Mouse (Mus musculus): ENCODE measurements around the gene Pkdrej. TPM values are rescaled to one million over a fixed set of nuclear protein-coding genes. Genes with fewer than 3 reads are reported as not detected.

Pkdrej gene
- polyA plus RNA-seq, 1 experiment, result not detected

DNA sequence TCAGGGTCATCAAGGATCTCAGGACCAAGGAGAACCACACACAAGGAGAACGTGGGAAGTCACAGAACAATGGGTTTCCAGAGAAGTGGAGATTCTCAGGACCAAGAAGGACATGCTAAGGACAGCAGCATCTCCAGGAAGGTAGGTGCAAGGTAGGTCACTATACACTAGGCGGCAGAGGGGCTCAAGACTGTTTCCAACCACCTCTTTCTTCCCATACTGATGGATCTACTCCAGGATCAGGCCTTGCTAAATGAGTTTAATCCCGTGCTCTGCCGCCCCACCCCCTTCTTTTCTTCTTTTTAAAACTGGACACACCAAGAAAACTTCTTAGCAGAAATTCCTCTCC is 451 bp upstream of the Pkdrej start:
- no peak for TF ChIP-seq GATA1 (IDR thresholded peaks at IDR 0.05; ENCODE audit: low read length)

DNA sequence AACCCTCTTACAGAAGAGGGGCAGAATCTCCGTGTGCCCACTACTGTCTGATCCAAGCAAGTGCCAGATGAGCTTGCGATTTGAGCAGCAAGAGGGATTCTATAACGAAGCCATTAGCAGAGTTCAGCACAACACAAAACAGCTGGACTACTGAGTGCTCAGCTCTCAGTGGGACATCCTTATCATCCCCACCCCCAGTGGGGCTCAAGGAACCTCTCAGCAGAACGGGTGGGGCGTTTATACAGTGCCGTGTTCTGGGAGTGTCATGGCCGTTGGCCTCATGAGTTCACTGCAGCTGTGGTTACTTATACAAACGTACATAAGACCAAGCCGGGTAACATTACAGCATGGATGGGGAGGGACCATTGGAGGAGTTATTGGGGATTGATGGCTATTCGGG is 8.1 kb downstream of the Pkdrej start:
- TF ChIP-seq GATA1 (IDR thresholded peaks at IDR 0.05; ENCODE audit: low read length), result no peak

DNA sequence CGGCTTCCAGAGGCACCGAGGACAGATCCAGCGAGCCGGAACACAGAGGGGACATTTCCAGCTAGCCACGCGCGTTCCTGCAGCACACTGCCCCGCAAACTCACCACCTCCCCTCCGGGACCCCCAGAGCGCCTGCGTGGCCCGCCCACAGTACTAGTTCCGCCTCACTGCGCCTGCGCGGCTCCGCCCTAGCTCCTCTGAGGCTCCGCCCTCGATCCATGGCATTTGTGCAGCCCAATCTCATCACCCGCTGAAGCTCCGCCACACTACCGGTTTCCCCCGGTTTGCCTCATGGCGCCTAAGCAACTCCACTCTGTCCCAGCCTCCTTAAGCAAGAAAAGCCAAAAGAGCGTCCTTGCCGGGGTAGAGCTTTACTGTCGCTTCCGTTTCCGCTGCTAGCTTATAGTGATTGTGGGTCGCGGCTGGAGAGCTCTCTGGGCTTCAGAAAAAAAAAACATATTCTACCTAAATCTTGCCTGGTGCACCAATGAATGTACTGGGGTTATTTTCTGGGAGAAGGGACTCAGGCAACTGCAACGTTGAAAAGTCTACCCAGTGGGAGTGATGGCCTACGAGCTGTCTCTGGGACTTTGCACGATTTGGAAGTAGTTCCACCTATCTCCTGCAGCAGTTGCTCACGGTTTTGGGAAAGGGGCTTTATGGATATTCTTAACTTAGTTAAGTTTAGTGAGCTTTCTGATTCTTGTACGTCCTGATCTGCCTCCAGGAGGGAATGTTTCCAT is 9.8 kb downstream of the Pkdrej start, which contains the start of gene Cdpf1:
Cdpf1 (minus strand) TSS at position 163 of the 743 bp plus-strand sequence.
- no peak for TF ChIP-seq GATA1 (IDR thresholded peaks at IDR 0.05; ENCODE audit: low read length)

DNA sequence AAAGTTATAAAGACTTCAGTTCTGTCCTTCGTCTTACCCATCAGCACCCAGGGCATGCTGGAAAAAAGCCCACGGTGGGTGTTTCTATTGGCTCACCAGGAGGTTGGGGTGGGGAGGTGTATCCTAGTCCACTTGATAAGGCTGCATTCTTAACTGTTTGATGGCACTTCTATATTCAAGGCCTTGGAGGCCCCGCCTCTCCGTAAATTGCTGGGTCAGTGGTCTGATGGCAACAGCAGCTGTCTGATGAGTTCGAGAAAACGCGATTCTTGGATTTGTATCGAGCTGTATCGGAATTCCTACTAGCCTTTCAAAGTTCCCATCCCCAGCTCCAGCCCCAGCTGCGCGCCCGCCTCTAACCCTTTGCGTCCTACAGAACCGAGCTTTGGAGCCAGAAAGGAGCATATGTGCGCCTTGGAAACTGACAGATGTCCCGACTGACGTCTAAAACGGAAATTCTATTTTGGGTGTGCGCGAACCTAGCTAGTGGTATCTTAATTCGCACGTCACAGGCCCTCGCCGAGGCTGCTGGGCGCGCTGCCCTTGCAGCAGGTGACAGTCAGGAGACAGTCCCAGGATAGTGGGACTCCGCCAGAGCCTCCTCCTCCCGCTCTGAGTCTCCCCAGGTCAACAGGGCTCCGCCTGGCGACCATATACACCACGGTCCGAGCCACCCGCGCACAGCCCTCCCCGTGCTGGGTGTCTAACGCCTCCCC is 10.6 kb downstream of the Pkdrej start:
- TF ChIP-seq GATA1 (IDR thresholded peaks at IDR 0.05; ENCODE audit: low read length), result no peak

DNA sequence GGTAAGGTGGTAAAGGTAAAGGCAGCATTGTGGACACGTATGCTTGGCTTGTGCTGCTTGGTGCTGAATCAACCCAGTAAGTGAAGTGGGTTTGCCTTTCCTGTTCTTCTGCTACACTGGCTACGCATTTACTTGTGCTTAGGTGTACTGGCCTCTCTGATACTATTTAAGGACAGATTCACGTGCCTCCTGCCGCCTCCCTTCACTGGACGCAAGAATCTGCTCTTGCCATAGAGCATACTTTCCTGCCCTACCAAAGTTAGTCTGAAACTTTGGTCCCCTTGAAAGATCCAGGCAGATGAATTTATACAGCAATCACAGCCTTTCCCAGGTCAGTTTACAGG is 11.1 kb downstream of the Pkdrej start:
- no peak for TF ChIP-seq GATA1 (IDR thresholded peaks at IDR 0.05; ENCODE audit: low read length)

DNA sequence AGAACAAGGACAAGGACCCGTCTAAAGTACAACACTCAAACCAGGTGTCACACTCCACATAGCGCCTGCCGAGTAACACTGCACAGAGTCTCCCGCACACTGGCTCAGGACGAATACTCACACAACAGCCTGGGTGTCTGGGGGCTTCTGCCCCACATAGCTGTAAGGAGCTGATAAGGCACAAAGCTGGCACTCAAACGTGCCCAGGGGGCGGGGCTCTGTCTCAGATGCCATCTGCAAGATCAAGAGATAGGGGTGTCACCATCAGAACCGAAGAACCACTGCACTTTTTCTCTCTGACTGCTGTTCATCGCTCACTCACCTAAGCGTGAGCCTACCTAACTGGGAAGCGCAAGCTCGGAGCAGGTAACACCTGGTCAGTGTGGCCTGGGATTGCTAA is 12.4 kb downstream of the Pkdrej start:
- no peak for TF ChIP-seq GATA1 (IDR thresholded peaks at IDR 0.05; ENCODE audit: low read length)

DNA sequence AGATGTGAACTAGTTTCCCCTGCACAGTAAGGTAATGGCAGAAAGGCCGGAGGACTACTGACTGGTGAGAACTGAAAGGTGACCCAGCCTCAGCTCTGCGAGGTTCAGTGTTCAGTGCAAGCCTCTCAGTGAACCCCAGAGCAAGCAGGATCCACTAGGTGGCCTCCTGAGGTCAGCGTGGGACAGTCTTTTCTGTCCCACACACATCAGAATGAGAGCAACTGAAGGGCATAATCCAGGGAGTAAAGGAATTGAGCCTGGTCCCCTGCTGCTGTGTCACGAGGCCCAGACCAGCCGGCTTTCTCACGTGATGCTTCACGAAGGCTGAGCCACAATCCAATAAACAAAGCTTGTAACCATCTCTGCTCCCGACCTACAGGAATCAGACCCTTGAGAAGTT is 13.1 kb downstream of the Pkdrej start:
- TF ChIP-seq GATA1 (IDR thresholded peaks at IDR 0.05; ENCODE audit: low read length), result no peak

DNA sequence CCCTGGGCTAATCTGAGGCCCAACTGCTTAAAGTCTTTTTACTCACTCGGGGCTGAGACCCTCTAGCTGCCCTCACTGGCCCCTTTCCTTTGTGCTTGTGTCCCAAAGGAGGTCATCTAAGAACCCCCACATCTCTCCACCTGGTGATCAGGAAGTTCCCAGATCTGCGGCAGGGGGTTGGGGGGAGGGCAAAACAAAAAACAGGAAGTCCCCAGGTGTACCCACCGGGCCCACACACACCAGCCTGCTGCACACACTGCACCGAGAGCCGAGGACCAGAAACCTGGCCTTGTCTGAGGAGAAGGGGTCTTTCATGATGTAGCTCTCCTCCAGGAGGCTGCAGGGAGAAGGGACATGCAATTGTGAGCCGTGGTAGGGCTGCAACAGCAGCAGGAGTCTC is 13.5 kb downstream of the Pkdrej start:
- TF ChIP-seq GATA1 (IDR thresholded peaks at IDR 0.05; ENCODE audit: low read length), result no peak

DNA sequence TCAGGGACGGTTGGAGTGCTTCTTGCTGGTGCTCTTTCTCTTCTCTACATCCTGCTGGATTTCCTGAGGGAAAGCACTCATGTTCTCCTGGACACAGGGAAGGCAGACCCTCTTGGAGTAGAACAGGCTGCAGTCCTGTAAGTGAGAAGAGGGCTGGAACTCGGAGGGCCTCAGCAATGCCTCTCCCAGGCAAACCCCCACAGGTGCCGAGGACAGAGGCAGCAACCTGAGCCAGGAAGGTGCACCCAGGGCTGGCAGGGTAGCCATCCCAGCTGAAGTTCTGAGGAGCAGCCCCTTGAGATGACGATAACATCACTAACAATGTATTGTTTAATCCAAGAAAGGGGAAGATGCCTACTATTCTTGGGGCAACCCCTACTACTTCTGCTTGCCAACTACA is 14.1 kb downstream of the Pkdrej start:
- TF ChIP-seq GATA1 (IDR thresholded peaks at IDR 0.05; ENCODE audit: low read length), result no peak

DNA sequence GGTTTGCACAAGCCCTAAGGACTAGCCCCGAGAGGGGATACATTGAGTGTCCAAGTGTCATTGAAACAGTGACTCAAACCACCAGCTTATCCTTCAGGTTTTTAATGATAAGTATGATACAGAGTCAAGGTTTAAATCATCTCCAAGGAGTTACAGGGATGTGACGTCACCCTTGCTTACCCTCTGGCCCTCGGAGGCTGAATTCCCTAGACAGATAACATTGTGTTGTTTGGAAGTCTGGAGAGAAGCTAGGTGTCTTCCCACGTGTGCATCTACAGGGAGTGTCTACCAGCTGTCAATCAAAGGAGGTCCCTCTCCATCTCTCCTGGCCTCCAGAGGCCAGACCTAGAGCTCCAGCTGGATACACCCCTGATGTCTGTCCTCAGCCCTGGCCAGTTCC is 14.6 kb downstream of the Pkdrej start:
- no peak for TF ChIP-seq GATA1 (IDR thresholded peaks at IDR 0.05; ENCODE audit: low read length)

DNA sequence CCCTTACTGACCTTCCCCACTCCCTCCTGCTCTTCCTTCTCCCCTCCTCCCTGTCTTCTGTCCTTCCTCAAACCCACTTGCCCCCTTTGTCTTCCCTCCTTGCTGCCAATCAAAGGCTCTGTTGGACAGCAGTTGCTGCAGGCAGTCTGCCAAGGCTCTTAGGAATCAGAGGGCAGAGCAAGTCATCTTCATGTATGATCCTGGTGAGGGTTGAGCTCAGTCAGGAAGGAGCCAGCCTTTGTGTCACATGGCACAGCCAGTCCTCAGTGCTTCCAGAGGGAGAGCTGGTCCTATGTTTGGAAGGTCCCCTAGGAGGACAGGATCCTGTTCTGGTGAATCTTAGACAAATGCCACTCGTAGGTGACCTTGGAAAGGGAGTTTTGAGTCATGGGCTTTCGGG is 18.6 kb downstream of the Pkdrej start:
- no peak for TF ChIP-seq GATA1 (IDR thresholded peaks at IDR 0.05; ENCODE audit: low read length)

DNA sequence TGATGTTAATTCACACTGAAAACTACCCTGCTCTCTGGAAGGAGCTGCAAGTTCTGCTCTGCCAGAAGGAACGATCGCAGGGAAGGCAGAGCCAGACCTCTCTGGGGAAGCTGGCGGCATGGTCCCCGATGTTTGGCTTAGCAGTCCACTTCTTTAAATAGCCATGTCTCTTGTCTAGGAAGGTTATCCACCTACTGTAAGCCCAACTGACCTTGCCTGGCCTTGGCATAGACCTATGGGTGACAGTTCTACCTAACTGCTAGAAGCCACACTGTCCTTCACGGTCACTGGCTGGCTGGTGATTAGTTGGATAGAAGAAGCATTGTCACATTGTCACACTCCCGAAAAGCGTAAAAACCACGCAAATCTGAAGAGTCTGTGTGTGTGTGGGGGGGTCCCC is 22.9 kb downstream of the Pkdrej start:
- TF ChIP-seq GATA1 (IDR thresholded peaks at IDR 0.05; ENCODE audit: low read length), result no peak

DNA sequence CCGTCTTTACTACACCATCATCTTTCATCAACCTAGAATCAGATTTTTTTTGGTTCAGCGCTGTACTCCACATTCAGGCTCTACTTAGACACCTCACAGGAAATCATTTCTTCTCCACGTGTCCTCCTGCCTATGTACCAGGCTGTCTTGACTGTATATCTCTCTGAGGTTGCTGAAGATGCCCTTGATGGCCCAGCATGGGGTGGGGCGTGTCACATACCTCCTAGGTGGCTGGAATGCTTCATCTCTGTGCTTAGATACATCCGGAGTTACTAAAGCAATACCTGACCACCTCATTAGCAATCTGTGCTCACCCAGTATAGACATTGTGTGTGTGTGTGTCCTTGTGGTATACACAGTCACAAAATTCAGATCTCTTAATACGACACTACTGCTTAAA is 26.0 kb downstream of the Pkdrej start:
- TF ChIP-seq GATA1 (IDR thresholded peaks at IDR 0.05; ENCODE audit: low read length), result no peak

DNA sequence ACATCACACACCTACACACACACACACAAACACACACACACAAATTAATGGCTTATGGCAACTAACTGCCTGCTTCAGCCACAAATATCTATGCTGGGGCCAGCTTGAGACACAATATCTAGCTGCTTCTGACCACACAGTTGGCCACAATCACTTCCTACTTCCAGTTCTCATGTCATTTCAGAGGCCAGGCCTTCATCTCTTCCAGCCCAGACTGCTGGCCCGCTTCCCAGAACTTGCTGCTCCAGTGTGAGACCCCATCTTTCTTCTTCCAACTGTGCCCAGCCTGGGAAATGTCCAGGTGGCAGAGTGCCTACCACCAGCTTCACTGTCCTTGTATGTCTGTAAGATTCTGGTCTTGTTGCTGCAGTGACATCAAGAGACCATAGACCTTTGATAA is 28.7 kb downstream of the Pkdrej start:
- no peak for TF ChIP-seq GATA1 (IDR thresholded peaks at IDR 0.05; ENCODE audit: low read length)

DNA sequence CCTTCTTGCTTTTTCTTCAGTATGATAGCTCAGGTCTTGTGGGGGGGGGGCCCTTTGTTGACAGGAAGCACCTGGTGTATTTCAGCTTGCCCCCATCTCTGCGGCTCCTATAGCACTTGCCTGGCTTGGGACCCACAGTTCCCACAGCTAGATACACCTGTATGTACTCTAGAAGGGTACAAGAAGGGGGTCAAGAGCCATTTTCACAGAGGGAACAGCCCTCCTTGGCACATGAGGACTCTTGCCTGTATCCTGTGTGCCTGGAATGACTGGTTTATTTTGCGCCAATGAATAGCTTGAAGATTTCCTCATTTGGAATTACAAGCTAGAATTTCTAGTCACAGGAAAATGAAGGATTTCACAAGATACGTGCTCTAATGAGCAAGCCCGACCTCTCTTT is 30.1 kb downstream of the Pkdrej start:
- no peak for TF ChIP-seq GATA1 (IDR thresholded peaks at IDR 0.05; ENCODE audit: low read length)

DNA sequence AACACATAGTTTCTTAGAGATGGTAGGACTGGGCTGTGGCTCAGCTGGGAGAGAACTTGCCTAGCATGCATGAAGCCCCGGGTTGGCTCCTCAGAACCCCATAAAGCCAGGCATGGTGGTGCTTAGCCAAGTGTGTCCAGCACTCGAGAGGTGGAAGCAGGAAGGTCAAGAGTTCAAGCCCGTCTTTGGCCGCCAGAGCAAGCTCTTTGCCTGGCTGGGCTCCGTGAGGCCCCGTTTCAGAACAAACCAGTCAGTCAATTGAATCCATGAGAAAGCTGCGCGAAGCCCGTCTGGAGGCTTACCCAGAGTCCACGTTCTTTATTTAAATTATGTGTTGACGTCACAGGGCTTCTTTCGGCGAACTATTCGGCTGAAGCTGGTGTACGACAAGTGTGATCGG is 32.9 kb downstream of the Pkdrej start:
- no peak for TF ChIP-seq GATA1 (IDR thresholded peaks at IDR 0.05; ENCODE audit: low read length)

DNA sequence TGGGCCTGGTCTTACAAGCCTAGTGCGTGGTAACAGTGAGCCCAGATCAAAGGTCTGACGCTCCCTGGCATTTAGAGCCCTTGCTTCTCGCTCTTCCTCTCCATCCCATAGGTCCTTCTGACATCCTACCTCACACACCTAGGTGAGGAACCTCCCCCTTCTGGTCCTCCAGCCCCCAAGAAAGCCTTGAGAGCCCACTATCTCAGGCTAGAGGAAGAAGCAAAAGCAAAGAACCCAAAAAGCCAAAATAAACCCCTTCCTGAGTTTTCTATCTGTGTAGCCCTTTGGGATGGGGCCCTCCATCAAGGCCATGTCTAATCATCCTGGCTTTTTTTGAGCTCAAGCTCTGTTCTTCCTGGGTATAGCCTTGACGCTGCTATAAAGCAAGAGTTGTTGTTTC is 33.5 kb downstream of the Pkdrej start:
- TF ChIP-seq GATA1 (IDR thresholded peaks at IDR 0.05; ENCODE audit: low read length), result no peak

Data from G1E-ER4 (cell line).